Comparison of ENCODE assay signal across 8 mouse cellular contexts in genomic region chr17:34661121-34661591, GRCm38 (mm10). TPM values are rescaled to one million over a fixed set of nuclear protein-coding genes. Genes with fewer than 3 reads are reported as not detected.
A peak's percentile ranks its signal among the peaks of the same experiment; 100 is the strongest.
DNase-seq lines count a peak whose midpoint lies in the region; ATAC-seq and TF ChIP-seq lines count a peak whose summit lies in the region.

No protein-coding gene starts in this region.

- no peaks in the 10 kb centered on the region for H3K9me3 ChIP-seq in forebrain, postnatal 0 days (ENCODE audit: low read length)
- no peaks in the 10 kb centered on the region for H3K9me3 ChIP-seq in hindbrain, postnatal 0 days (ENCODE audit: low read length)
- H3K9me3 ChIP-seq in liver, embryonic 12.5 days (replicated peaks) = no peaks in the 10 kb centered on the region
- no peaks in the 10 kb centered on the region for H3K9me3 ChIP-seq in stomach, embryonic 14.5 days (ENCODE audit: control insufficient read depth, low read depth, low read length)

- peaks cover 4% of the 10 kb centered on the region; the same call in 1 of the 2 replicates for H3K27me3 ChIP-seq in forebrain, postnatal 0 days (ENCODE audit: insufficient read depth, low read length)
- peaks cover 5% of the 10 kb centered on the region; the same call in 1 of the 2 replicates for H3K27me3 ChIP-seq in hindbrain, postnatal 0 days (ENCODE audit: insufficient read depth, low read length)
- H3K27me3 ChIP-seq in liver, embryonic 12.5 days (replicated peaks) = peaks cover 83% of the 10 kb centered on the region
- 0 out of 2 replicates have a peak, but pooled peaks cover 2% of the 10 kb centered on the region for H3K27me3 ChIP-seq in stomach, embryonic 14.5 days (ENCODE audit: control insufficient read depth, insufficient read depth, low read length)

- DNase-seq in embryo, embryonic 11 days = peak; percentile 28
- DNase-seq in embryo, embryonic 10.5 days (ENCODE audit: low spot score) = no peak
- no peak for DNase-seq in forebrain, postnatal 0 days
- no peak for DNase-seq in hindbrain, postnatal 0 days (ENCODE audit: low spot score)
- DNase-seq in right cerebral cortex, postnatal 14 days = no peak
- DNase-seq in frontal cortex, postnatal 36 days (ENCODE audit: low spot score in 2 of 2) = no peak

- TF ChIP-seq CTCF in forebrain, postnatal 0 days (IDR thresholded peaks at IDR 0.05; ENCODE audit: low read depth) = no peak
- TF ChIP-seq CTCF in hindbrain, postnatal 0 days (IDR thresholded peaks at IDR 0.05; ENCODE audit: low read depth) = no peak

- no peak overlapping the region for H3K27ac ChIP-seq in forebrain, postnatal 0 days (ENCODE audit: low read depth, low read length)
- peak overlapping the region; percentile 15; the same call in 1 of the 2 replicates for H3K27ac ChIP-seq in hindbrain, postnatal 0 days
- H3K27ac ChIP-seq in liver, embryonic 12.5 days = no peak overlapping the region
- 0 out of 2 replicates have a peak overlapping the region, but pooled peaks have one; percentile 10 for H3K27ac ChIP-seq in stomach, embryonic 14.5 days (ENCODE audit: low read length)

- H3K4me3 ChIP-seq in forebrain, postnatal 0 days (ENCODE audit: low read depth, low read length) = peak overlapping the region; percentile 5; the same call in 1 of the 2 replicates
- peak overlapping the region; percentile 4; the same call in 1 of the 2 replicates for H3K4me3 ChIP-seq in hindbrain, postnatal 0 days (ENCODE audit: low read length)
- no peak overlapping the region for H3K4me3 ChIP-seq in liver, embryonic 12.5 days
- no peak overlapping the region for H3K4me3 ChIP-seq in stomach, embryonic 14.5 days (ENCODE audit: low read depth, low read length)

- no peak overlapping the region for H3K9ac ChIP-seq in forebrain, postnatal 0 days
- no peak overlapping the region for H3K9ac ChIP-seq in hindbrain, postnatal 0 days (replicated peaks; ENCODE audit: low read length)
- no peak overlapping the region for H3K9ac ChIP-seq in liver, embryonic 12.5 days
- no peak overlapping the region for H3K9ac ChIP-seq in stomach, embryonic 14.5 days (replicated peaks; ENCODE audit: low read depth, low read length)

- H3K4me2 ChIP-seq in forebrain, postnatal 0 days (ENCODE audit: low read depth) = peak overlapping the region; percentile 35
- H3K4me2 ChIP-seq in hindbrain, postnatal 0 days (ENCODE audit: low read depth, low read length) = peak overlapping the region; percentile 34
- H3K4me2 ChIP-seq in liver, embryonic 12.5 days = peak overlapping the region; percentile 12; the same call in 1 of the 2 replicates
- H3K4me2 ChIP-seq in stomach, embryonic 14.5 days (replicated peaks; ENCODE audit: low read depth, low read length) = peak overlapping the region; percentile 31

- H3K4me1 ChIP-seq in forebrain, postnatal 0 days (ENCODE audit: insufficient read depth) = no peaks in the 10 kb centered on the region
- peaks cover 4% of the 10 kb centered on the region; the same call in 1 of the 2 replicates for H3K4me1 ChIP-seq in hindbrain, postnatal 0 days (ENCODE audit: insufficient read depth, low read length)
- H3K4me1 ChIP-seq in liver, embryonic 12.5 days = peaks cover 14% of the 10 kb centered on the region; the same call in 1 of the 2 replicates
- H3K4me1 ChIP-seq in stomach, embryonic 14.5 days (ENCODE audit: control insufficient read depth, insufficient read depth, low read length) = peaks cover 19% of the 10 kb centered on the region

- WGBS in forebrain, postnatal 0 days = 13% methylated on average over 19 of the region's 19 CpGs
- 12% methylated on average over 19 of the region's 19 CpGs for WGBS in hindbrain, postnatal 0 days
- 4% methylated on average over 19 of the region's 19 CpGs for WGBS in liver, embryonic 12.5 days (ENCODE audit: insufficient replicate concordance)
- 5% methylated on average over 19 of the region's 19 CpGs for WGBS in stomach, embryonic 14.5 days

- no peak for ATAC-seq in forebrain, postnatal 0 days
- no peak for ATAC-seq in hindbrain, postnatal 0 days
- no peak for ATAC-seq in liver, embryonic 12.5 days
- peak; percentile 21; the same call in 1 of the 2 replicates for ATAC-seq in stomach, embryonic 14.5 days (ENCODE audit: insufficient number of reproducible peaks, insufficient read depth, low FRiP score, low read depth)

- no peaks in the 10 kb centered on the region for H3K36me3 ChIP-seq in forebrain, postnatal 0 days (ENCODE audit: insufficient read depth)
- H3K36me3 ChIP-seq in hindbrain, postnatal 0 days (ENCODE audit: insufficient read depth, low read length) = no peaks in the 10 kb centered on the region
- H3K36me3 ChIP-seq in liver, embryonic 12.5 days = no peaks in the 10 kb centered on the region
- H3K36me3 ChIP-seq in stomach, embryonic 14.5 days (ENCODE audit: control insufficient read depth, insufficient read depth, low read length) = no peaks in the 10 kb centered on the region

RNA-seq across cellular contexts. Expression of gene Tnxb, which starts 9.2 kb away (rescaled TPM):
- total RNA-seq in forebrain, postnatal 0 days (2014; rRNA removed) = 1.0 and 1.7 TPM in 2 replicates
- polyA plus RNA-seq in forebrain, postnatal 0 days (2015; fragmentation: Nextera tagmentation; extraction: Ambion mirVana) = 0.08 and 0.16 TPM in 2 replicates
- 3.1 and 4.0 TPM in 2 replicates for total RNA-seq in hindbrain, postnatal 0 days (2014; rRNA removed)
- 0.16 and 0.28 TPM in 2 replicates for polyA plus RNA-seq in hindbrain, postnatal 0 days (2015; fragmentation: Nextera tagmentation; extraction: Ambion mirVana)
- polyA plus RNA-seq in liver, embryonic 12.5 days (2016; fragmentation: Nextera tagmentation; extraction: Ambion mirVana) = 0.04 and 0.05 TPM in 2 replicates
- polyA plus RNA-seq in stomach, embryonic 14.5 days (2014; fragmentation: Nextera tagmentation; extraction: Ambion mirVana) = 1.1 TPM in 2 replicates

RNA-seq across cellular contexts. Expression of gene Atf6b, which starts 14.2 kb away (rescaled TPM):
- 39.9 and 43.7 TPM in 2 replicates for total RNA-seq in forebrain, postnatal 0 days (2014; rRNA removed)
- polyA plus RNA-seq in forebrain, postnatal 0 days (2015; fragmentation: Nextera tagmentation; extraction: Ambion mirVana) = 86.1 and 86.4 TPM in 2 replicates
- 53.6 and 70.6 TPM in 2 replicates for total RNA-seq in hindbrain, postnatal 0 days (2014; rRNA removed)
- 74.2 and 78.2 TPM in 2 replicates for polyA plus RNA-seq in hindbrain, postnatal 0 days (2015; fragmentation: Nextera tagmentation; extraction: Ambion mirVana)
- polyA plus RNA-seq in liver, embryonic 12.5 days (2016; fragmentation: Nextera tagmentation; extraction: Ambion mirVana) = 37.0 and 37.3 TPM in 2 replicates
- polyA plus RNA-seq in stomach, embryonic 14.5 days (2014; fragmentation: Nextera tagmentation; extraction: Ambion mirVana) = 56.5 and 58.3 TPM in 2 replicates

RNA-seq across cellular contexts. Expression of gene Fkbpl, which starts 16.6 kb away (rescaled TPM):
- 9.6 and 19.9 TPM in 2 replicates for total RNA-seq in forebrain, postnatal 0 days (2014; rRNA removed)
- polyA plus RNA-seq in forebrain, postnatal 0 days (2015; fragmentation: Nextera tagmentation; extraction: Ambion mirVana) = 8.2 and 11.4 TPM in 2 replicates
- 4.9 and 6.1 TPM in 2 replicates for total RNA-seq in hindbrain, postnatal 0 days (2014; rRNA removed)
- polyA plus RNA-seq in hindbrain, postnatal 0 days (2015; fragmentation: Nextera tagmentation; extraction: Ambion mirVana) = 10.4 and 11.8 TPM in 2 replicates
- 6.7 and 7.1 TPM in 2 replicates for polyA plus RNA-seq in liver, embryonic 12.5 days (2016; fragmentation: Nextera tagmentation; extraction: Ambion mirVana)
- 11.9 and 12.0 TPM in 2 replicates for polyA plus RNA-seq in stomach, embryonic 14.5 days (2014; fragmentation: Nextera tagmentation; extraction: Ambion mirVana)

RNA-seq across cellular contexts. Expression of gene Prrt1, which starts 31.8 kb away (rescaled TPM):
- 7.8 and 11.4 TPM in 2 replicates for total RNA-seq in forebrain, postnatal 0 days (2014; rRNA removed)
- 12.2 and 15.1 TPM in 2 replicates for polyA plus RNA-seq in forebrain, postnatal 0 days (2015; fragmentation: Nextera tagmentation; extraction: Ambion mirVana)
- 7.5 and 8.1 TPM in 2 replicates for total RNA-seq in hindbrain, postnatal 0 days (2014; rRNA removed)
- 7.3 and 7.9 TPM in 2 replicates for polyA plus RNA-seq in hindbrain, postnatal 0 days (2015; fragmentation: Nextera tagmentation; extraction: Ambion mirVana)
- polyA plus RNA-seq in liver, embryonic 12.5 days (2016; fragmentation: Nextera tagmentation; extraction: Ambion mirVana) = not detected in 2 replicates
- 0.56 and 0.67 TPM in 2 replicates for polyA plus RNA-seq in stomach, embryonic 14.5 days (2014; fragmentation: Nextera tagmentation; extraction: Ambion mirVana)

RNA-seq across cellular contexts. Expression of gene Ppt2, which starts 32.8 kb away (rescaled TPM):
- total RNA-seq in forebrain, postnatal 0 days (2014; rRNA removed) = 24.2 and 27.2 TPM in 2 replicates
- polyA plus RNA-seq in forebrain, postnatal 0 days (2015; fragmentation: Nextera tagmentation; extraction: Ambion mirVana) = 17.6 and 20.2 TPM in 2 replicates
- total RNA-seq in hindbrain, postnatal 0 days (2014; rRNA removed) = 33.6 and 42.3 TPM in 2 replicates
- 17.9 and 20.0 TPM in 2 replicates for polyA plus RNA-seq in hindbrain, postnatal 0 days (2015; fragmentation: Nextera tagmentation; extraction: Ambion mirVana)
- polyA plus RNA-seq in liver, embryonic 12.5 days (2016; fragmentation: Nextera tagmentation; extraction: Ambion mirVana) = 13.7 and 13.9 TPM in 2 replicates
- polyA plus RNA-seq in stomach, embryonic 14.5 days (2014; fragmentation: Nextera tagmentation; extraction: Ambion mirVana) = 31.2 and 31.8 TPM in 2 replicates

Comparison
In these comparisons a context has a peak if more than half of its experiments do, and no peak if none do; other contexts are left out.
1. H3K27ac ChIP-seq: peak in hindbrain, postnatal 0 days (single experiment) and stomach, embryonic 14.5 days (single experiment); none in forebrain, postnatal 0 days (single experiment) and liver, embryonic 12.5 days (single experiment).
2. H3K4me3 ChIP-seq: peak in forebrain, postnatal 0 days (single experiment) and hindbrain, postnatal 0 days (single experiment); none in liver, embryonic 12.5 days (single experiment) and stomach, embryonic 14.5 days (single experiment).
3. Peak in every context shown above with its lines, with median percentiles within 50 percentile points of each other: H3K4me2 ChIP-seq.